Mouse (Mus musculus): Measurements from ENCODE around the gene Elp5. TPM values are rescaled to one million over a fixed set of nuclear protein-coding genes. Genes with fewer than 3 reads are reported as not detected.
"Not testable (repeated sequence)": the region's sequence is repeated elsewhere in the genome, so short reads cannot be mapped to it uniquely, and the experiment has no call there.

The Elp5 gene
- polyA plus RNA-seq, 1 experiment: 50.6 TPM

GRCm38 (mm10) chr11:70018131-70018990, 36.0 kb upstream of the Elp5 start:
- Histone ChIP-seq H3K27ac (ENCODE audit: control insufficient read depth, insufficient read depth, low read depth, low read length, poor library complexity) (no peak overlapping the region), H3K4me3 (replicated peaks; ENCODE audit: control insufficient read depth, low read depth, low read length) (peak overlapping the region; percentile 18), H3K4me1 (ENCODE audit: control insufficient read depth, insufficient read depth, low read length) (peaks cover 1% of the 10 kb centered on the region; the same call in 1 of the 2 replicates)
- no peak for TF ChIP-seq CTCF (IDR thresholded peaks at IDR 0.05; ENCODE audit: control insufficient read depth, insufficient read depth, low read length)
- TF ChIP-seq POLR2A (IDR thresholded peaks at IDR 0.05; ENCODE audit: borderline replicate concordance, control insufficient read depth, low read depth, low read length): no peak
- 1% methylated on average over 25 of the region's 25 CpGs for WGBS

- Histone ChIP-seq H3K4me3 (replicated peaks; ENCODE audit: control insufficient read depth, low read depth, low read length) (no peak overlapping the region), H3K27ac (ENCODE audit: control insufficient read depth, insufficient read depth, low read depth, low read length, poor library complexity) (no peak overlapping the region), H3K4me1 (ENCODE audit: control insufficient read depth, insufficient read depth, low read length) (peaks cover 1% of the 10 kb centered on the region; the same call in 1 of the 2 replicates)
- WGBS: 63% methylated on average over 7 of the region's 7 CpGs
- TF ChIP-seq POLR2A (IDR thresholded peaks at IDR 0.05; ENCODE audit: borderline replicate concordance, control insufficient read depth, low read depth, low read length) (no peak), CTCF (IDR thresholded peaks at IDR 0.05; ENCODE audit: control insufficient read depth, insufficient read depth, low read length) (no peak)
Measured at GRCm38 (mm10) chr11:70017199-70017767, 35.0 kb upstream of the Elp5 start.

DNA sequence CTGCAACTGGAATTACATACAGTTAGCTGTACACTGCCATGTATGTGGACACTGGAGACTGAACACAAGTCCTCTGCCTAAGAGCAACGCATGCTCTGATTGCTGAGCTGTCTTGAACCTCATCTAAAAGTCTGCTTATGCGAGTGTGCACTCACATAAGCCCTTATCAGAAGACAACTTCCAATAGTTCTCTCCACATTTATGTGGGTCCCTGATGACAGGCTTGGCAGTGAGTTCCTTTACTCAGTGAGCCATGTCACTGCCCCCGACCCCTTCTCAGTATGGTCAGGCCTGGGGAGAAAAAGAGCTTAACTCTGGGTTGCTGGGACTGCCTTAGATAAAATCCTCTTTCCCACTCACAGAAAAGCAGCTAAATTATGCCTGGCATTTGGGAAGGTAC, 34.4 kb upstream of the Elp5 start, which contains the start of gene Dlg4:
Gene Dlg4, plus strand, starts transcription at position 274 of the 400 bp plus-strand sequence.
- no peak within 1 kb of the TSS for H3K27ac ChIP-seq (ENCODE audit: control insufficient read depth, insufficient read depth, low read depth, low read length, poor library complexity)
- no peak for TF ChIP-seq CTCF (IDR thresholded peaks at IDR 0.05; ENCODE audit: control insufficient read depth, insufficient read depth, low read length)
- peaks cover 1% of the 10 kb centered on the region; the same call in 1 of the 2 replicates for H3K4me1 ChIP-seq (ENCODE audit: control insufficient read depth, insufficient read depth, low read length)
- 75% methylated on average over 3 of the region's 3 CpGs for WGBS
- no peak within 1 kb of the TSS for H3K4me3 ChIP-seq (replicated peaks; ENCODE audit: control insufficient read depth, low read depth, low read length)

GRCm38 (mm10) chr11:70016177-70016576, 33.9 kb upstream of the Elp5 start:
- H3K4me1 ChIP-seq (ENCODE audit: control insufficient read depth, insufficient read depth, low read length); H3K4me3 ChIP-seq (replicated peaks; ENCODE audit: control insufficient read depth, low read depth, low read length); H3K27ac ChIP-seq (ENCODE audit: control insufficient read depth, insufficient read depth, low read depth, low read length, poor library complexity): not testable (repeated sequence)
- 82% methylated on average over 2 of the region's 2 CpGs for WGBS

- WGBS: 67% methylated on average over 6 of the region's 6 CpGs
- Histone ChIP-seq H3K27ac (ENCODE audit: control insufficient read depth, insufficient read depth, low read depth, low read length, poor library complexity) (no peak overlapping the region), H3K4me1 (ENCODE audit: control insufficient read depth, insufficient read depth, low read length) (peaks cover 1% of the 10 kb centered on the region; the same call in 1 of the 2 replicates), H3K4me3 (replicated peaks; ENCODE audit: control insufficient read depth, low read depth, low read length) (no peak overlapping the region)
- TF ChIP-seq CTCF (IDR thresholded peaks at IDR 0.05; ENCODE audit: control insufficient read depth, insufficient read depth, low read length): no peak
- no peak for TF ChIP-seq POLR2A (IDR thresholded peaks at IDR 0.05; ENCODE audit: borderline replicate concordance, control insufficient read depth, low read depth, low read length)
Measured at GRCm38 (mm10) chr11:70015677-70016076, 33.4 kb upstream of the Elp5 start.

DNA sequence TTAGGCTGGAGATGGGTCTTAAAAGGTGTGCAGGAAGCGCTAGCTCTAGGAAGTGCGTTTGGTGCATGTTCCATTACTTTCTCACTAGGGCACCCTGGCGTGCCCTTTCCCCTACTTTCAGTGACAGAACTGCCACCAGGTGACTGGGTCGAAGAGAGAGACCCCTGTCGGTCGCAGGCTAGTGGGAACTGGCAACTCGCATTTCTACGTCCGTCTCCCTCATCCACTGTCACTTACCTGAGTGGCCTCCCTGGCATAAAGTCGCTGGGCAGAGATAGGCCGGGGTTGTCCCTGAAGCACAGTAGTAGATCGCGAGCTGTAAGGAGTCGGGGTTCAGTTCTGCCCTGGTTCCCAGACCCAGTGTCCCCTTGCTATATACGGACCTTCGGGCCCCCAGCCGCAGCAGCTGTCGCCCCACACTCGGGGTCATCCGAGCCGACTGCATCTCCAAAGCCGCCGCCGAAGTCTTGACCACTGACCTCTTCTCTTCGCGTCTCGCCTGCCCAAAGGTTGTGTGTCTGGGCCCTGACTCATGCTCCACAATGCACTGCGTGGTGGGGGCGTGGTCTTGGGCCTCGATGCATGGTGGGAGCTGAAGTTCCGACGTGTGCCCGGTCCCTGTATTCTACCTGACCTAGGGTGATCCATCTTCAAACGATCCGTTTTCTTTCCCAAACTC, 32.7 kb upstream of the Elp5 start, which contains the start of gene Acadvl:
Gene Acadvl, minus strand, starts transcription at position 532 of the 679 bp plus-strand sequence.
- WGBS: under 1% methylated on average over 35 of the region's 35 CpGs
- Histone ChIP-seq H3K4me3 (replicated peaks; ENCODE audit: control insufficient read depth, low read depth, low read length) (peak within 1 kb of the TSS; percentile 74), H3K27ac (ENCODE audit: control insufficient read depth, insufficient read depth, low read depth, low read length, poor library complexity) (peak within 1 kb of the TSS; percentile 26), H3K4me1 (ENCODE audit: control insufficient read depth, insufficient read depth, low read length) (peaks cover 1% of the 10 kb centered on the region; the same call in 1 of the 2 replicates)
- peak; percentile 75; the same call in 1 of the 2 replicates for TF ChIP-seq POLR2A (IDR thresholded peaks at IDR 0.05; ENCODE audit: borderline replicate concordance, control insufficient read depth, low read depth, low read length)
- TF ChIP-seq CTCF (IDR thresholded peaks at IDR 0.05; ENCODE audit: control insufficient read depth, insufficient read depth, low read length): peak; percentile 38; the same call in 1 of the 2 replicates

- Histone ChIP-seq H3K27ac (ENCODE audit: control insufficient read depth, insufficient read depth, low read depth, low read length, poor library complexity) (no peak overlapping the region), H3K4me3 (replicated peaks; ENCODE audit: control insufficient read depth, low read depth, low read length) (no peak overlapping the region), H3K4me1 (ENCODE audit: control insufficient read depth, insufficient read depth, low read length) (peaks cover 1% of the 10 kb centered on the region; the same call in 1 of the 2 replicates)
- TF ChIP-seq POLR2A (IDR thresholded peaks at IDR 0.05; ENCODE audit: borderline replicate concordance, control insufficient read depth, low read depth, low read length) (no peak), CTCF (IDR thresholded peaks at IDR 0.05; ENCODE audit: control insufficient read depth, insufficient read depth, low read length) (no peak)
- 76% methylated on average over 5 of the region's 5 CpGs for WGBS
Measured at GRCm38 (mm10) chr11:70014051-70014450, 31.7 kb upstream of the Elp5 start.

DNA sequence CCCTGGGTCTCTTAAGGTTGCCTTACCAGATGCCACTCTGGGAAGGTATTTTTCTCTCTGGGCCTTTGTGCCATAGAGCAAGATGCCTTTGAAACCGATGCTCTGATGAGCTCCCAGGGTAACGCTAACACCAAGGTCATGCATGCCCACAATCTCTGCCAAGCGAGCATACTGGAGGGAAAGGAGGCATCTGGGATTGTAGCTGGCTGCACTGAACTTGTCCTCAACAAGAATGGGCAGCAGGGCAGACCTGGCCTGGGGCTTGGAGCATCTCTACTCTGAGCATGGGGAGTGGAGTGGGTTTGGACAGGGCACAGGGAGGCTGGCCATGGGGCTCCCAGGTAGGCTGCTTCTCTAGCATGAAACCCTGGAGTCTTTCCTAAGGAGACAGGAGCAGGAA, 31.1 kb upstream of the Elp5 start:
- WGBS: 90% methylated on average over 3 of the region's 3 CpGs
- no peak overlapping the region for H3K27ac ChIP-seq (ENCODE audit: control insufficient read depth, insufficient read depth, low read depth, low read length, poor library complexity)
- H3K4me1 ChIP-seq (ENCODE audit: control insufficient read depth, insufficient read depth, low read length): peaks cover 1% of the 10 kb centered on the region; the same call in 1 of the 2 replicates
- H3K4me3 ChIP-seq (replicated peaks; ENCODE audit: control insufficient read depth, low read depth, low read length): no peak overlapping the region
- TF ChIP-seq CTCF (IDR thresholded peaks at IDR 0.05; ENCODE audit: control insufficient read depth, insufficient read depth, low read length): no peak
- TF ChIP-seq POLR2A (IDR thresholded peaks at IDR 0.05; ENCODE audit: borderline replicate concordance, control insufficient read depth, low read depth, low read length): no peak
